Mouse (Mus musculus) CD4-positive, CD25-positive, alpha-beta regulatory T cell, adult 2 months (primary cell): ENCODE data around the gene Stpg4.

Experiments used
- DNase-seq: peaks from one replicate; pipeline ENCODE4 v3.0.0-alpha.2; 2012; ENCODE audit warnings: low read depth, low spot score

The Stpg4 gene

GRCm38 (mm10) chr17:87378354-87379159 is 49.0 kb downstream of the Stpg4 start:
- no peak for DNase-seq

GRCm38 (mm10) chr17:87377536-87377935 is 50.0 kb downstream of the Stpg4 start:
- DNase-seq: no peak

GRCm38 (mm10) chr17:87376831-87377471 is 50.6 kb downstream of the Stpg4 start:
- DNase-seq: no peak

- DNase-seq: no peak
Observed at GRCm38 (mm10) chr17:87375941-87376511, 51.5 kb downstream of the Stpg4 start.

GRCm38 (mm10) chr17:87373327-87373726 is 54.2 kb downstream of the Stpg4 start:
- DNase-seq: no peak

GRCm38 (mm10) chr17:87372189-87372588 is 55.4 kb downstream of the Stpg4 start:
- no peak for DNase-seq

GRCm38 (mm10) chr17:87369270-87369759 is 58.2 kb downstream of the Stpg4 start:
- DNase-seq: no peak

GRCm38 (mm10) chr17:87368481-87368880 is 59.1 kb downstream of the Stpg4 start:
- no peak for DNase-seq

GRCm38 (mm10) chr17:87367640-87368039 is 59.9 kb downstream of the Stpg4 start:
- no peak for DNase-seq

- DNase-seq: no peak
Observed at GRCm38 (mm10) chr17:87367228-87367627, 60.3 kb downstream of the Stpg4 start.

GRCm38 (mm10) chr17:87366520-87366919 is 61.0 kb downstream of the Stpg4 start:
- DNase-seq: no peak

GRCm38 (mm10) chr17:87365268-87365667 is 62.3 kb downstream of the Stpg4 start:
- DNase-seq: peak; percentile 33

GRCm38 (mm10) chr17:87364108-87364507 is 63.4 kb downstream of the Stpg4 start:
- no peak for DNase-seq

GRCm38 (mm10) chr17:87361132-87361531 is 66.4 kb downstream of the Stpg4 start:
- DNase-seq: no peak

- DNase-seq: no peak
Observed at GRCm38 (mm10) chr17:87357506-87357905, 70.0 kb downstream of the Stpg4 start.

- DNase-seq: no peak
Observed at GRCm38 (mm10) chr17:87356261-87356660, 71.3 kb downstream of the Stpg4 start.

- DNase-seq: no peak
Observed at GRCm38 (mm10) chr17:87355456-87355855, 72.1 kb downstream of the Stpg4 start.

GRCm38 (mm10) chr17:87353745-87354320 is 73.7 kb downstream of the Stpg4 start:
- DNase-seq: no peak

GRCm38 (mm10) chr17:87352898-87353225 is 74.7 kb downstream of the Stpg4 start:
- DNase-seq: no peak

- no peak for DNase-seq
Observed at GRCm38 (mm10) chr17:87352106-87352897, 75.2 kb downstream of the Stpg4 start.
